Mouse (Mus musculus) lung, postnatal 36 days (tissue): ENCODE measurements around the gene Prkar1a.
A peak's percentile ranks its signal among the peaks of the same experiment; 100 is the strongest.

Experiments
- DNase-seq: peaks from one replicate; pipeline ENCODE4 v3.0.0; 2022; ENCODE audit warnings: mixed read lengths

Gene Prkar1a

GRCm38 (mm10) chr11:109649206-109649605 lies at the start of gene Prkar1a:
Gene Prkar1a, plus strand, starts transcription at chr11:109649405.
- DNase-seq: no peak

- DNase-seq: no peak
These were observed 41.6 kb upstream of the Prkar1a start for GRCm38 (mm10) chr11:109607600-109607999.

- no peak for DNase-seq
These were observed 40.1 kb upstream of the Prkar1a start for GRCm38 (mm10) chr11:109608976-109609625.

- no peak for DNase-seq
These were observed 39.0 kb upstream of the Prkar1a start for GRCm38 (mm10) chr11:109610046-109610794.

GRCm38 (mm10) chr11:109610795-109611302 lies 38.4 kb upstream of the Prkar1a start:
- DNase-seq: no peak

GRCm38 (mm10) chr11:109611303-109612149 lies 37.7 kb upstream of the Prkar1a start, which contains the start of gene Wipi1:
Gene Wipi1, minus strand, starts transcription at chr11:109611967.
- peak; percentile 100 for DNase-seq

- DNase-seq: no peak
These were observed 36.2 kb upstream of the Prkar1a start for GRCm38 (mm10) chr11:109612871-109613529.

- peak; percentile 30 for DNase-seq
These were observed 33.9 kb upstream of the Prkar1a start for GRCm38 (mm10) chr11:109615286-109615685.

GRCm38 (mm10) chr11:109616352-109616751 lies 32.9 kb upstream of the Prkar1a start:
- no peak for DNase-seq

GRCm38 (mm10) chr11:109616766-109617165 lies 32.4 kb upstream of the Prkar1a start:
- DNase-seq: no peak

GRCm38 (mm10) chr11:109619055-109619454 lies 30.1 kb upstream of the Prkar1a start:
- peak; percentile 83 for DNase-seq

GRCm38 (mm10) chr11:109620356-109620755 lies 28.8 kb upstream of the Prkar1a start:
- DNase-seq: no peak

- peak; percentile 83 for DNase-seq
These were observed 28.0 kb upstream of the Prkar1a start for GRCm38 (mm10) chr11:109621183-109621582.

- peak; percentile 18 for DNase-seq
These were observed 26.6 kb upstream of the Prkar1a start for GRCm38 (mm10) chr11:109622518-109623037.

- DNase-seq: no peak
These were observed 26.0 kb upstream of the Prkar1a start for GRCm38 (mm10) chr11:109623238-109623637.

- peak; percentile 37 for DNase-seq
These were observed 21.6 kb upstream of the Prkar1a start for GRCm38 (mm10) chr11:109627648-109628047.

GRCm38 (mm10) chr11:109628099-109628498 lies 21.1 kb upstream of the Prkar1a start:
- no peak for DNase-seq

- no peak for DNase-seq
These were observed 20.1 kb upstream of the Prkar1a start for GRCm38 (mm10) chr11:109629021-109629521.

- DNase-seq: no peak
These were observed 14.3 kb upstream of the Prkar1a start for GRCm38 (mm10) chr11:109634928-109635327.

GRCm38 (mm10) chr11:109635871-109636395 lies 13.3 kb upstream of the Prkar1a start:
- DNase-seq: no peak

- DNase-seq: peak; percentile 54
These were observed 7.5 kb upstream of the Prkar1a start for GRCm38 (mm10) chr11:109641498-109642222.
